Mouse (Mus musculus) embryonic fibroblast, embryonic 13.5 days (primary cell): ENCODE measurements around the gene Snapc4.

Experiments
- CTCF ChIP-seq: IDR thresholded peaks from 2 replicates; pipeline ENCODE4 v1.5.1; 2011; ENCODE audit warnings: mild to moderate bottlenecking, control low read depth, low read length, moderate library complexity, borderline replicate concordance; ENCODE audit not compliant: insufficient read depth
- POLR2A ChIP-seq: IDR thresholded peaks from 2 replicates; pipeline ENCODE4 v1.6.1; 2011; ENCODE audit warnings: low read depth, mild to moderate bottlenecking, control low read depth, low read length, moderate library complexity

DNA sequence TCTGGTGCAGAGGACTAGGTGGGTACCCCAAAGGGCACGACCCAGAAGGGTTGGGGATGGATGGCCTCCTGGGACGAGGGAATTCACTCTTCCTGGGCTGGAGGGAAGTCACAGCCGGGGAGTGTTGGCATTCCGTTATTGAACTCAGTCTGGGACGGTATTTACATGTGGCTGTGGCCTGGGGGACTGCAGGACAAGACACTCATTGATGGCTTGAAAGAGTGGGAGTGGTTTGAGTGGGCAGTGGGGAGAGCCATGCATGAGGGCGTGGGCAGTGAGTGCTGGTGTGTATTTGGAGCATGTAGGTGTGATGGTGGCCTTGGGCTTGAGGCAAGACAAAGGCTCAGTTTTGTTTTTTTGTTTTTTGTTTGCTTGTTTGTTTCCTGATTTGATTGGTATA is 49.8 kb downstream of the Snapc4 start:
- TF ChIP-seq POLR2A, result no peak
- no peak for TF ChIP-seq CTCF
